Mouse (Mus musculus) E14TG2a.4 (cell line): ENCODE measurements around the gene Mrps27.

Experiments used
- CTCF ChIP-seq: conservative IDR thresholded peaks from 2 replicates; pipeline ENCODE4 v1.5.1; 2014; ENCODE audit warnings: low read length
- NANOG ChIP-seq: IDR thresholded peaks from 2 replicates; pipeline ENCODE4 v1.6.1; 2014; ENCODE audit warnings: borderline replicate concordance, low read length, mixed read lengths
- POU5F1 ChIP-seq: IDR thresholded peaks from 2 replicates; pipeline ENCODE4 v1.6.1; 2014; ENCODE audit warnings: low read length, borderline replicate concordance

- TF ChIP-seq CTCF (no peak), NANOG (no peak), POU5F1 (no peak)
Observed at GRCm38 (mm10) chr13:99303846-99304245, 40.7 kb upstream of the Mrps27 start.
